Mouse (Mus musculus): ENCODE measurements around the gene Tubgcp3. TPM values are rescaled to one million over a fixed set of nuclear protein-coding genes. Genes with fewer than 3 reads are reported as not detected.
A peak's percentile ranks its signal among the peaks of the same experiment; 100 is the strongest.

The Tubgcp3 gene
- polyA plus RNA-seq (2015; fragmentation: Nextera tagmentation; extraction: Ambion mirVana), result 33.8 and 38.6 TPM in 2 replicates

DNA sequence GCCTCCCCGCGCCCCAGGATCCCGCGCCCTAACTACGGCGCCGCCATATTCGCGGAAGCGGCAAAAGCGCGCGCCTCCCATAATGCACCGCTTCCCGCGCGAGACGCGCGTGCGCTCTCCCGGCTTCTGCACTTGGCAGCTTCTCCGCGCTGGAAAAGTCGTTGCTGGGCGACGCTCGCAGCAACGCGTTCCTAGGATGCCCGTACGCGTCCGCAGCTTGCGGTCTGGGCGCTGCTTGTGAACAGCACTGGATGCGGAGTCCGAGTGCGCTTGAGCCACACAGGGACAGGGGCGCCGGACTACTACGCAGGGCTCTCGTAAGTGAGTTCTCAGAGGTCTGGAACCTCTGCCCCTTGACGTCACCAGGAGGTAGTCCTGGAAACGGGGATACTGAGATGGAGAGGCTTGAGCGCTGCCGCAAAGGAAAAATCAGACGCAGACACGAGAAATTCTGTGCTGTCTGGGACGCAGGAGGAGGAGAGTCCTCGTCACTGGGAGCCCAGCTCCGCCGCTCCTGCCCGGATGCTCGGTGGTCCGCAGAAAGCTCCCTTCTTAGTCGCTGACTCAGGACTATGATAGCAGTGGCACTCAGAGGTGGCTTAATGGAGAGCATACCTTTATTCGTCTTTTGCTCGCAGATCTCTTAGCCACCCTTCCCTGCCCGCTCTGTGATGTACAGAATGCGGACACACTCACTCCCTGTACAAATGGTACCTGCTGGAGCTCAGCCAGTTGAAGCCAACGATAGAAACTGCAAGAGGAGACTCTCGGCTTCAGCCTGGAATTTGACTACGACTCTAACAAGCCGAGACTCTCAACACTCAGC, at the start of gene Tubgcp3:
TSS of gene Tubgcp3 (minus strand) at position 193 of the 826 bp plus-strand sequence.
- Histone ChIP-seq H3K9ac (peak within 1 kb of the TSS; percentile 90), H3K36me3 (0 out of 2 replicates have a peak, but pooled peaks cover 5% of the 10 kb centered on the region), H3K27me3 (peaks cover 7% of the 10 kb centered on the region; the same call in 1 of the 2 replicates), H3K4me3 (replicated peaks) (peak within 1 kb of the TSS; percentile 94), H3K4me2 (replicated peaks) (peak within 1 kb of the TSS; percentile 84), H3K9me3 (replicated peaks) (no peaks in the 10 kb centered on the region), H3K27ac (replicated peaks) (peak within 1 kb of the TSS; percentile 86), H3K4me1 (peaks cover 18% of the 10 kb centered on the region)
- under 1% methylated on average over 65 of the region's 65 CpGs for WGBS
- ATAC-seq (ENCODE audit: insufficient number of reproducible peaks, low FRiP score, low TSS enrichment, low read depth), result peak; percentile 92

DNA sequence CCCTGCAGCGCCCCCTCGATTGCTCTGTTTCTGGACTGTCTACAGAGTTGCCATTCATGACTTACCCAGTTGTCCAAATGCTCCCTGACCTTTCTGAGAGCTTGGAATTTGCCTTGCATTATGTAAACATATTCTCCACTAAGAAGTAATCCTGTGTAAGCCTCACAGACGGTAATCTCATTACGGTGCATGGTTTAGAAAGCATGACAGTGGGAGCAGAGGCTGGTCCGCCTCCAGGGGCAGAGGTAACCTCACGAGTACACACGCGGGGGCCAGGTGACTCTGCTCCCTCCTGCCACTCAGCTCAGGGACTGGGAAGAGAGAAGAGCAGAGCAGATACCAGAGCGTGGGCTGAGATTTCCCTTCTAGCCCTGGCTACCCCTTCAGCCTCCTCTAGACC, 47.0 kb upstream of the Tubgcp3 start:
- no peak overlapping the region for H3K27ac ChIP-seq (replicated peaks)
- WGBS, result 60% methylated on average over 9 of the region's 9 CpGs
- no peaks in the 10 kb centered on the region for H3K36me3 ChIP-seq
- no peak overlapping the region for H3K9ac ChIP-seq
- H3K4me1 ChIP-seq, result 0 out of 2 replicates have a peak, but pooled peaks cover 6% of the 10 kb centered on the region
- no peak for ATAC-seq (ENCODE audit: insufficient number of reproducible peaks, low FRiP score, low TSS enrichment, low read depth)
- H3K27me3 ChIP-seq, result no peaks in the 10 kb centered on the region
- no peaks in the 10 kb centered on the region for H3K9me3 ChIP-seq (replicated peaks)
- no peak overlapping the region for H3K4me2 ChIP-seq (replicated peaks)
- no peak overlapping the region for H3K4me3 ChIP-seq (replicated peaks)

DNA sequence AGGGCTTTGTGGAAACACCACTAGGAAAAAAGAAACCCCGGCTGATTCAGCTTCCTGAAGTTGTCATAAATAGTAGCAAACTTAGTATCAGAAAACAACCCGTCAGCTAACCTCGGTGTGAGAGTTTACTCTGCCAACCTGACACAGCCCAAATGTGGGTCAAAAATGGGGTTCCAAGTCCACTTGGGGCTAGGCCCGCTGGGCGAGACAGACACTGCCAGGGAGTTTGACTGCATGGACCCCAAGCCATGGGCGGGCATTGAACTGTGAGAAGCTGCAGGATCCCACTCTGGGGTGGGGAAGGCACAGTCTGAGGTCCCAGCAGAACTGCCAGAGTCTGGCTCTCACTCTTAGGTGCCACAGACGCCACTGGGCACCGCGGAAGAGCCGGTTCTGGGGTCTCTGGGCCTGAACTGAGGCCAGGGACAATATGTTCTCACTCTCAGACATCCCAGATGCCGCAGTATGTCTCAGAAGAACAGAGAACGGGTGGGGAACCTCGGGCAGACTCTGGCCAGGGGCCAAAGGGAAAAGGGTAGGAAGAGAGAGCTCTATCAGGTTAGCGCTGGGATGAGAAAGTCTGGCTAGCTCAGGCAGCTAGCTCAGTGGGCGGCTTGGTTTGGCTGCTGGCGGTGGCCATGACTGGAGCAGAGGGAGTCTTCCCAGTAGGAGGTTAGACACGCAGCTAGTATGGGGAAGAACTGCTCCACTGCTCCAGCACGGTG, 44.0 kb upstream of the Tubgcp3 start:
- no peak overlapping the region for H3K4me2 ChIP-seq (replicated peaks)
- 80% methylated on average over 18 of the region's 18 CpGs for WGBS

DNA sequence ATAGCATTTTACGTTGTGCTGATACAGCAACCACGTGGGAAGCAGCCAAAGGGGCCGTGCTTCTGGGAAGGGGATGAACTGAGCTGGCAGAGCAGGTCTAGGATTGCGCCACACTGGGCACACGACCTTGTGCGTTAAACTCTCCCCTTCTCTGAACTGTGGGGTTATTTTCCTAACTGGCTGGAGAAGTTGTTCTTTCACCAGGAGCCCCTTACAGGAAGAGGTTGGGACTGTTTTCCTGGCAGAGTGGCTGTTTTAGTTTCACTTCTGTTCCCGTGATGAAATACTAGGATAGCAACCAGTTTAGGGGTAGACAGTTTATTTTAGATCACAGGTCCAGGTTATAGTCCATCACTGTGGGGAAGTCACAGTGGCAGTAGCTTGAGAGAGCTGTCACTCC, 39.6 kb upstream of the Tubgcp3 start:
- Histone ChIP-seq H3K4me3 (replicated peaks) (no peak overlapping the region), H3K36me3 (no peaks in the 10 kb centered on the region), H3K4me1 (no peaks in the 10 kb centered on the region), H3K9me3 (replicated peaks) (no peaks in the 10 kb centered on the region), H3K4me2 (replicated peaks) (no peak overlapping the region), H3K27me3 (no peaks in the 10 kb centered on the region), H3K9ac (no peak overlapping the region), H3K27ac (replicated peaks) (no peak overlapping the region)
- 76% methylated on average over 7 of the region's 7 CpGs for WGBS
- ATAC-seq (ENCODE audit: insufficient number of reproducible peaks, low FRiP score, low TSS enrichment, low read depth), result no peak

More for the DNA sequence above, 44.0 kb upstream of the Tubgcp3 start:
- Histone ChIP-seq H3K4me1 (0 out of 2 replicates have a peak, but pooled peaks cover 3% of the 10 kb centered on the region), H3K9me3 (replicated peaks) (no peaks in the 10 kb centered on the region), H3K4me3 (replicated peaks) (no peak overlapping the region), H3K27ac (replicated peaks) (no peak overlapping the region), H3K36me3 (no peaks in the 10 kb centered on the region), H3K27me3 (no peaks in the 10 kb centered on the region), H3K9ac (no peak overlapping the region)
- no peak for ATAC-seq (ENCODE audit: insufficient number of reproducible peaks, low FRiP score, low TSS enrichment, low read depth)

DNA sequence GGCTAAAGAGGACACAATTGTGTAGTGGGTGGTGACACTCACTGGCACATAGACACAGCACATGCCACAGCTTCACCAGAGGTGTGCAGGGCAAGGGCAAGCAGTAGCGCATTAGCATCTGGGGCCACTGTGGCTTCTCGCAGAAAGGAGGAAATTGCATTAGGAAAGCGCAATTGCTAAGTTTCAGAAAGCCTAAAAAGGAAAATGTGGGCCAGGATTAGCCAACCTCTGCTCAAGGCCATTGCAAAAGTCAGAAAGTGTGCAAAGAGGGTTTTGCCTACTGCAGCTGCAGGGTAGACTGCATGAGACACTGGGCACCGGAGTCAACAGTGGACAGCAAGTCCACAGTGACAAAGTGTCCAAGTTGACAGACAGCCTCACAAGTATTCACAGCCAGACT, 31.5 kb upstream of the Tubgcp3 start:
- no peaks in the 10 kb centered on the region for H3K9me3 ChIP-seq (replicated peaks)
- H3K27me3 ChIP-seq, result peaks cover 2% of the 10 kb centered on the region; the same call in 1 of the 2 replicates
- H3K36me3 ChIP-seq, result no peaks in the 10 kb centered on the region
- ATAC-seq (ENCODE audit: insufficient number of reproducible peaks, low FRiP score, low TSS enrichment, low read depth), result no peak
- H3K27ac ChIP-seq (replicated peaks), result no peak overlapping the region
- H3K4me3 ChIP-seq (replicated peaks), result no peak overlapping the region
- no peak overlapping the region for H3K9ac ChIP-seq
- 81% methylated on average over 4 of the region's 4 CpGs for WGBS
- no peaks in the 10 kb centered on the region for H3K4me1 ChIP-seq
- H3K4me2 ChIP-seq (replicated peaks), result no peak overlapping the region

DNA sequence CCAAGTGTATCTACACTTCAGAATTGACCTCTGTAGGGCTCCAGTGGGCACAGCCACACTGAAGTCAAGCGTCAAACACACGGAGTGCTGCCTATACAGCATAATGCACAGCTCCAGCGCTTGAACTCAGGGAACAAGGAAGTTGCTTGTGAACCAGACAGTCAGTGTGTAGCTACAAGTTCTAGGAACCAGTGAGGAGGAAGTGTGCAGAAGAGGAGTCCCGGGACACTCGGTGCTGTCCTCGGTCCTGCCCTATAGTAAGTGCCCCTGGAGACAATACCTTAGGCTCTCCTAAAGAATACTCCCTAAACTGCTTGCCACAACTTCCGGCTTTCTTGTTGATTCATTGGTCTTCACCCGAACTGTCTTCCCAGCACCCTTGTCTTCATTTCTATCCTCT, 30.2 kb upstream of the Tubgcp3 start:
- WGBS, result 47% methylated on average over 8 of the region's 8 CpGs
- Histone ChIP-seq H3K36me3 (no peaks in the 10 kb centered on the region), H3K9ac (no peak overlapping the region), H3K4me3 (replicated peaks) (no peak overlapping the region), H3K27me3 (peaks cover 2% of the 10 kb centered on the region; the same call in 1 of the 2 replicates), H3K4me2 (replicated peaks) (no peak overlapping the region), H3K27ac (replicated peaks) (no peak overlapping the region), H3K4me1 (no peaks in the 10 kb centered on the region), H3K9me3 (replicated peaks) (no peaks in the 10 kb centered on the region)
- no peak for ATAC-seq (ENCODE audit: insufficient number of reproducible peaks, low FRiP score, low TSS enrichment, low read depth)

DNA sequence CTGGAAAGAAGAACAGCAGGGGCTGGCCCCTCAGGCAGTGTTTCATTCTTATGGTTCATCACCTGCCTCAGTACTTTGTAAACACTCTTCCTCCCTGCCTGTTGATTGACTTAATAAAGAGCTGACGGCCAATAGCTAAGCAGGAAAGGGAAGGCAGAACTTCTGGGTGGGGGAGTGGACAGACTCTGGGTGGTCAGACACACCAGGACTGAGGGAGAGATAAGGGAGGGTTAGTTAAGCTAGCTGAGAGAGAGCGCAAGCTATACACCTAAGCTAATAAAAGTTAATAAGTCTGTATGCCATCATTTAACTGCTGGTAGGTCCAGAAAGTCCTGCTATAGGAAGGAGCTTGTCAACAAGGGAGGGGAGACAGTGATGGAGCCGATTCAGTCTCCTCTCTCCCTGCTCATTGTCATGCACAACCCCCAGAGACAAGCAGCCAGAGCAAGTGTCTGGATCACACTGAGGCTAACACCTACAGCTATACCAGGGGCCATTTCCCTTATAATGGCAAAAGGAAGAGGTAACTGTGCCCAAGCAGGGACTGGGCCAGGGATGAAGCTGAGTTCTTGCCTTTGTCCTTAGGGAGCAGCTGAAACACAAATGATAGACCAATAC, 26.7 kb upstream of the Tubgcp3 start:
- Histone ChIP-seq H3K27me3 (peaks cover 2% of the 10 kb centered on the region; the same call in 1 of the 2 replicates), H3K9me3 (replicated peaks) (no peaks in the 10 kb centered on the region), H3K4me2 (replicated peaks) (no peak overlapping the region), H3K27ac (replicated peaks) (no peak overlapping the region), H3K4me3 (replicated peaks) (no peak overlapping the region), H3K4me1 (no peaks in the 10 kb centered on the region), H3K36me3 (no peaks in the 10 kb centered on the region), H3K9ac (no peak overlapping the region)
- 36% methylated on average over 3 of the region's 3 CpGs for WGBS
- ATAC-seq (ENCODE audit: insufficient number of reproducible peaks, low FRiP score, low TSS enrichment, low read depth), result no peak

DNA sequence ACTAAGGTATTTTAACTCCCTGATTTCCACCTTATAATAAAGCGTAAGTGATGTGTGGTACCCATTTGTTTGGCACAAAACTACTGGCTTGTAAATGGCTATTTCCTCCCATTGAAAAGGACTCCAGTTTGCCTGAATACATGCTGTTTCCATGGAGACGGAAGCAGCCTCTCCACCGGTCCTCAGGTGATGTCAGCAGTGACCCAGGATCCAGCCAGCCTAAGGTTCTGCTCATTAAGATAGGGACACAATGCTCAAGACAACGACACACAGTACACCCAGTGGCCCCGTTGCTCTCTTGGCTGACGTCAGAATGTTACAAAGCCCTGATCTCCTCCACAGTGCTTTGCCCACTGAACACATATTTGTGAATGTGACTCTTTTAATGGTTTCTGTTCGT, 16.8 kb upstream of the Tubgcp3 start:
- Histone ChIP-seq H3K9me3 (replicated peaks) (no peaks in the 10 kb centered on the region), H3K4me2 (replicated peaks) (no peak overlapping the region), H3K36me3 (no peaks in the 10 kb centered on the region), H3K4me3 (replicated peaks) (no peak overlapping the region), H3K27ac (replicated peaks) (no peak overlapping the region), H3K27me3 (no peaks in the 10 kb centered on the region; the same call in 1 of the 2 replicates), H3K9ac (no peak overlapping the region), H3K4me1 (no peaks in the 10 kb centered on the region)
- 60% methylated on average over 7 of the region's 7 CpGs for WGBS
- ATAC-seq (ENCODE audit: insufficient number of reproducible peaks, low FRiP score, low TSS enrichment, low read depth), result no peak

DNA sequence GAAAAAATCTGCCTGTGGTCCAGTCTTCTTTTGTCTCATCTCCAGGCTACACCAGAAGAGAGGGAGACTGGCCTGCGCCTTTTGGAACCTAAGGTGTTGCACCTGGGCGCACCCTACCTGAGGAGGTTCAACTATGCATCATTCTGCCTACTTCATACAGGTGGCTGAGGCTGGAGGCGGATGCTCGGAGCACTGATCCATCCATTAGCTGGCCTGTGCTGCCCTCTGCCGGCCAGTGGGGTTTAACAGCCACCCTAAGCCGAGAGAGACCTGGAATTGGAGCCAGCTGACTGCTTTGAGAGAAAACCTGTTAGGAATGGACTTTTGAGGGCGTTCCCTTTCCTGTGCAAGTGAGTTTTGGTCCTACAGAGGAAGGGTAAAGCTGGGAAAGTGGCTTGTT, 5.5 kb upstream of the Tubgcp3 start:
- Histone ChIP-seq H3K36me3 (no peaks in the 10 kb centered on the region), H3K4me1 (peaks cover 3% of the 10 kb centered on the region; the same call in 1 of the 2 replicates), H3K9me3 (replicated peaks) (no peaks in the 10 kb centered on the region), H3K4me2 (replicated peaks) (no peak overlapping the region), H3K9ac (no peak overlapping the region), H3K27ac (replicated peaks) (no peak overlapping the region), H3K4me3 (replicated peaks) (no peak overlapping the region), H3K27me3 (peaks cover 9% of the 10 kb centered on the region; the same call in 1 of the 2 replicates)
- 7% methylated on average over 7 of the region's 7 CpGs for WGBS
- peak; percentile 67; the same call in 1 of the 2 replicates for ATAC-seq (ENCODE audit: insufficient number of reproducible peaks, low FRiP score, low TSS enrichment, low read depth)

DNA sequence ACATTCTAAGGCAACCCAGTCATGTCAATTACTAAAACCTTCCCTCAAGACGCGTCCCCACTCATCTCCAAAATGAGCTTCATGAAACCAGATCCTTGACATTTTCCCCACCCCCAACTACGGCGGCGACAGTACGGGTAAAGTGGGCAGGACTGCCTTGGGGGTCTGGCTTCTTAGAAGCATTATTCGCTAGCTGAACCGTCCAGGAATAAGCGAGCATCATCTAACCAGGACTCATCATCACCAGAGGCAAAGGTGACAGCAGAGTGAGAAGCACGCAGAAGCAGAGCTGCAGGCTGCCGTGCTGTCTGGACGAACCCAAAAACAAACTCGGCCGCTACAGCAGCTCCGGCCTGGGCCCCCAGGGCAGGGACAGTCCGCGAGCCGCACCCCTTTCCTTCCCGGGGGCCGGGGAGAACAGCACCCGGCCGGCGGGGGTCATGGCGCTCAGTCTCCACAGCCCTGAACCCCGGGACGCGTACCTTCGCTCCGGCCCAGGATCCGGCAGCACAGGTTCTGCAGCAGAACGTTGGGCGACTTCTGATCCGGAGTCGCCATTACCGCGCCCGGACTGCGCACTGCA, 484 bp downstream of the Tubgcp3 start:
- peak overlapping the region; percentile 94 for H3K4me3 ChIP-seq (replicated peaks)
- H3K4me1 ChIP-seq, result peaks cover 18% of the 10 kb centered on the region
- peak overlapping the region; percentile 86 for H3K27ac ChIP-seq (replicated peaks)
- no peaks in the 10 kb centered on the region for H3K9me3 ChIP-seq (replicated peaks)
- ATAC-seq (ENCODE audit: insufficient number of reproducible peaks, low FRiP score, low TSS enrichment, low read depth), result peak; percentile 66
- H3K36me3 ChIP-seq, result 0 out of 2 replicates have a peak, but pooled peaks cover 5% of the 10 kb centered on the region
- WGBS, result under 1% methylated on average over 38 of the region's 38 CpGs
- H3K27me3 ChIP-seq, result peaks cover 7% of the 10 kb centered on the region; the same call in 1 of the 2 replicates
- H3K9ac ChIP-seq, result peak overlapping the region; percentile 90
- H3K4me2 ChIP-seq (replicated peaks), result peak overlapping the region; percentile 84

Data from embryonic facial prominence, embryonic 15.5 days (tissue).